ENCODE assay signal across 15 mouse cellular contexts in genomic region chr9:122137960-122138359, GRCm38 (mm10).
"Had no signal": no experiment of that assay in that cellular context is flagged by ENCODE, and none has a peak within 500 bp of the region (broad histone marks: within the 10 kb centered on the region; RNA-seq: fewer than 3 reads in every experiment).

No protein-coding gene starts in this region.

- H3K27me3 ChIP-seq: kidney, embryonic 15.5 days; limb, embryonic 13.5 days; liver, embryonic 13.5 days; neural tube, embryonic 15.5 days had no signal

- H3K4me2 ChIP-seq: kidney, embryonic 15.5 days; limb, embryonic 13.5 days; liver, embryonic 13.5 days; lung, embryonic 14.5 days; neural tube, embryonic 15.5 days had no signal

- H3K4me3 ChIP-seq: kidney, embryonic 15.5 days; limb, embryonic 13.5 days; liver, embryonic 13.5 days; midbrain, embryonic 10.5 days; myocyte; neural tube, embryonic 15.5 days had no signal

- H3K9me3 ChIP-seq: kidney, embryonic 15.5 days; limb, embryonic 13.5 days; liver, embryonic 13.5 days; midbrain, embryonic 10.5 days; neural tube, embryonic 15.5 days had no signal

- H3K27ac ChIP-seq: kidney, embryonic 15.5 days; limb, embryonic 13.5 days; liver, embryonic 13.5 days; midbrain, embryonic 10.5 days; neural tube, embryonic 15.5 days had no signal

- DNase-seq: kidney, adult 11 months; kidney, postnatal 14 days; left cerebral cortex, postnatal 4 days; liver, embryonic 13.5 days; lung, embryonic 14.5 days; lung, postnatal 10 days; lung, postnatal 4 days; midbrain, embryonic 14.5 days; right cerebral cortex, adult 18-20 months; thymus, postnatal 36 days had no signal

- H3K9ac ChIP-seq: kidney, embryonic 15.5 days; limb, embryonic 13.5 days; liver, embryonic 13.5 days; lung, embryonic 14.5 days; neural tube, embryonic 15.5 days had no signal
